Mouse (Mus musculus): ENCODE data around the gene Rasip1.
"Not testable (repeated sequence)": the region's sequence is repeated elsewhere in the genome, so short reads cannot be mapped to it uniquely, and the experiment has no call there.

The Rasip1 gene

DNA sequence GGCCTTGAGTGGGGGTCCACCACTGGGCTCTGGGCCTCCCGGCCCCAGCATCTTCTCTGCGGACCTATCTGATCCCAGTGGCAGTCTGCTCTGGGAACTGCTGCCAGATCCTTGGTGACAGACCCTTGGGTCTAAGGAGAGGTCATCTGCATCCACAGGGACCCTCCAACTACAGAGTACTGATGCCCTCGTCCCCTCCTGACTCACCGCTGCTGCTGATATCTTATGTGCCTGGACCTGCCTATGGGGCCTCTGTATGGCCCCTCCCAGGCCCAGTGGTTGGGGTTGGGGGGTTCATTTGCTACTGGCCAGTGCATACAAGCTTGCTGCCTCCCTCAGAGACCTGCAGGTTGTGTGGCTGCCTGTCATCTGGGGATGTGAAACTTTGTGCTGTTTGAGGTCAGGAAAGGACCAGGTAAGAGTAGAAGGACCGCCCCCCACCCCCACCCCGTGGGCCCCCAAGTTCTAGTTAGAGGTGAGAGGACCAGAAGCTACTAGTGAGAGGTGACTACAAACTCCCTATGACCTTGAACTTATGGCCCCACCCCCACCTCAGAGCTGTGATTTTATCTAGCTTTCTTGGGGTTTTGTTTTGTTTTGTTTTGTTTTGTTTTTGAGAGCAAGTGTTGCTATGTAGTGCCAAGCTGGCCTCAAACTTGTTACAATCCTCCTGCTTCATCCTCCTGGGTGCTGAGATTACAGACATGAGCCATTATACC, 17.7 kb downstream of the Rasip1 start:
- no peak for DNase-seq (ENCODE audit: low read depth)

DNA sequence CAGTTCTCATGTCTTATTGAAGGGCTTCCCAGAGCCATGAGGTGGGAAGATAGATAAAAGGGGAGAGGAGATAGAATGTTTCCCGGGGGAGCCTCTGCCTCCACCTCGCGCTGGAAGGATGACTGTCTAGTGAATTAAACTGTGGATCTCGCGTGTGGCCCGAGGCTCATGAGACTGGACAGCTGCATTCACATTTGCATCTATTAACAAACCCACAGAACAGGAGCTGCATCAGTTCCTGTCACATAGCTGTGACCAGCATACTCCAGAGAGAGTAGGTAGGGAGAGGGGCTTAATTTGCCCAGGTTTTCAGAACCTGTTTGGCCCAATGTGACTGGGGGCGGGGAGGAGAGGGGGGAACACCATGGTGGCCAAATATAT, 18.3 kb downstream of the Rasip1 start:
- DNase-seq (ENCODE audit: low read depth) = no peak

DNA sequence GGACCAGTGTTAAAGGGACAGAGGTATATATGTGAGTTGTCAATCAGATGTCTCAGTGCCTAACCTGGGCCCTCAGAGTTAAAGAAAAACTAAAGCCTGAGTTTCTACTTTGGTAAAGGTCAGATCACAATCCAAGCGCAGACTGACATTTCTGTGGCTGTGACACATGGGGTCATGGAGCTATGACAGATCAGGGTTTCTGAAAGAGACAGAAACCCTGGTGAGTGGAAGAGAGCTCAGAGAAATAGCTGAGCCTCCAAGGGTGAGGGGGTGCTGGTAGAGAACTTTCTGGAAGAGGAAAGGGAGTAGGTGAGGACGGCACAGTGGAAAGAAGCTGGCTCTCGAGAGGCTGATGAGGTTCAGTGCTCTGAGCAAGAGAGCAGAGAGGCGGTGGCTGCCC, 19.4 kb downstream of the Rasip1 start:
- DNase-seq (ENCODE audit: low read depth) = no peak

DNA sequence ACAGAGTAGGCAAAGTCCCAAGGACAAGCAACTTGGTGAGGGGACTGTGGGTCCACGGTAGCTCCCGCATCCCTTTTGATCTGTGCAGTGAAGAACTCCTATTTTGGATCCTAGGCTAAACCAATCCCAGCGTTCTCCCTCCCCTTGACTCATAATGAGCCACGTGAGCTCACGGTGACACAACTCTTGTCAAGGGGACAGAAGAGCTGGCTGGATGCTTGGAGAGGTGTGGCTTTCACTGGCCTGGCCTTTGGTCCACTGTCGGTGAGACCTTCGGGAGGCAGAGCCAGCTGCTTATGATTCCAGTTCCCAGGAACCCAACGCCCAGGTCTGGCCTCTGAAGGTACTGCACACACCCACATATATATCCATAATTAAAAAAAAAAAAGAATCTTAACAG, 22.1 kb downstream of the Rasip1 start:
- no peak for DNase-seq (ENCODE audit: low read depth)

DNA sequence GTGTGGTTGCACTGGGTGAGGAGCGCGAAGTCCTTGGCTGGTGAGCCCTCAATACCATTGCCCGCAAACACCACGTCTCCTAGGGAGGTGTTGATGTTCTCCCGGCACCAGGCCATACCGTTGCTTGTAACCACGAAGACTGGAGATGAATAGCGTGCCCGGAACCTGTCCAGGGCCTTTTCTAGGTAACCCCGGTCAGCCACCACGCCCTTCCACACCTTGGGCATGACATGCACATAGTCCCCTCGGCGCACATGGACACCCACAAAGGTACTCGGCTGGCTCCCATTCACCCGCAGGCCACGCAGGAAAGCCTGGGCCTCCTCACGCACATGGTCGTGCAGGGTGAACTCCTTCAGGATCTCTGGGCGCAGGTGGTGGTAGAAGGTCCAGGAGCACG, 23.2 kb downstream of the Rasip1 start:
- DNase-seq (ENCODE audit: low read depth) = not testable (repeated sequence)

DNA sequence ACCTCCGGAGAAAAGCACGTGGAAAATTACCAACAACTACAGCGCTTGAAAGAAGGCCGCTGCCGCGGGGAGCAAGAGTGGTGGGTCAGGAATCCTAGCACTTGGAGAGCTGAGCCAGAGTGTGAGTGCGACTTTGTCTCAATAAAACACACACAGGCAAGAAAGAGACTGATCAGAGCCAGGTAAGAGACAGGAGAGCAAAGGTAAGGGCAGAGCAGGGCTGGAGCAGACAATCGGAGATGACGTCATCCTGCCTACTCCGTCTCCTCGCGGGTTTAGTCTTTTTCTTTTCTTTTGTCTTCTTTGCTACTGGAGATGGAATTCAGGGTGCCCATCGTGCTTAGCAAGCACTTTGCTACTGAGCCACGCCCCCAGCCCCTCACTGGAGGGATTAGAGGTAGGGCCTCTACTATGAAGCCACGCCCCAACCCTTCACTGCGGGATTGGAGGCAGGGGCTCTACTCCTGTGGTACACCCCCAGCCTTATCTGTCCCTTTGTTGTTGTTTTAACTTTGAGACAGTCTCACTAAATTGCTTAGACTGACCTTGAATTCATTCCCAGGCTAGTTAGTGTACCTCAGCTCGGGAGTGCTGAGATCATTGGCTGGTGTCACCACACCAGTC, 27.2 kb downstream of the Rasip1 start:
- DNase-seq (ENCODE audit: low read depth) = peak; percentile 41

DNA sequence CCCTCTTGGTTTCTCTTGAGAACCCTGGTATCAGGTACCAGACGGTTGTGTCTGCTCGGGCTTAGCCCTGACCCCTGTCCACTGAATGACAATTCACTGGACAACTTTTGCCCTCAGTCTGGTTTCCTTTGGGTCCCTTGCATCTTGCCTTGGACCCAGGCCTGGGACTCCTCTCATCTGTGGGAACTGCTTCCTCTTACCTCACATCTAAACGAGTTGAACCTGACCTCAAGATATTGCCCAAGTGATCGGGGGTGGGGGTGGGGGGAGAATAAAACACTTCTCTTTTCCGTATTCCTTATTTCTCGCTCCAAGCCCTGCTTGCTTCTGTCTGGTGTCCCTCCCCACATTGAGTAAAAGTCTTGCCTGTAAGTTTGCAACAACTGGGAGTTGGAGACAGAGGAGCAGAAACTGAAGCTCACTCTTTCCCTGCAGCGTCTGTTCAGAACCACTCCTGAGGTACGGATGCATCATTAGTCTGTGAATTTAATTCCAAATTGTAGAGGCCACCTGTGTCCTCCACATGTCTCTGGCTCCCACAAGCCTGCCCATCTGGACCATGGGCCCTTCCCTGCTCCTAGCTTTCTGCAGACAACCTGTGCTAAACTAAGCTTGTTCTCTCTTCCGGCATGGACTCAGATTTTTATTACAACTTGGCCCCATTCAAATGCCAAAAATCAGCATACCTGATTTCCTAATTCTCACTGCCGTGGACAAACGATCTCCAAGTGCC, 33.6 kb downstream of the Rasip1 start:
- peak; percentile 72 for DNase-seq (ENCODE audit: low read depth)

DNA sequence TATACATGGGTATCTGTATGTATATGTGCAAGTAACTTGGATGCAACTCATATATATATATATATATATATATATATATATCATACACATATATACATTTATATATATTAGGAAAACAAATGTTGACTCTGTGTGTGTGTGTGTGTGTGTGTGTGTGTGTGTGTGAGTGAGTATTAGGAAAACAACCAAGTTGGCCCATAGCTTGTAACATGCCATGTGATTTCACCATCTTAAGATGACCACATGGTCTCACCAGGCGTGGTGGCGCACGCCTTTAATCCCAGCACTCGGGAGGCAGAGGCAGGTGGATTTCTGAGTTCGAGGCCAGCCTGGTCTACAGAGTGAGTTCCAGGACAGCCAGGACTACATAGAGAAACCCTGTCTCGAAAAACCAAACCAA, 34.4 kb downstream of the Rasip1 start:
- DNase-seq (ENCODE audit: low read depth) = not testable (repeated sequence)

DNA sequence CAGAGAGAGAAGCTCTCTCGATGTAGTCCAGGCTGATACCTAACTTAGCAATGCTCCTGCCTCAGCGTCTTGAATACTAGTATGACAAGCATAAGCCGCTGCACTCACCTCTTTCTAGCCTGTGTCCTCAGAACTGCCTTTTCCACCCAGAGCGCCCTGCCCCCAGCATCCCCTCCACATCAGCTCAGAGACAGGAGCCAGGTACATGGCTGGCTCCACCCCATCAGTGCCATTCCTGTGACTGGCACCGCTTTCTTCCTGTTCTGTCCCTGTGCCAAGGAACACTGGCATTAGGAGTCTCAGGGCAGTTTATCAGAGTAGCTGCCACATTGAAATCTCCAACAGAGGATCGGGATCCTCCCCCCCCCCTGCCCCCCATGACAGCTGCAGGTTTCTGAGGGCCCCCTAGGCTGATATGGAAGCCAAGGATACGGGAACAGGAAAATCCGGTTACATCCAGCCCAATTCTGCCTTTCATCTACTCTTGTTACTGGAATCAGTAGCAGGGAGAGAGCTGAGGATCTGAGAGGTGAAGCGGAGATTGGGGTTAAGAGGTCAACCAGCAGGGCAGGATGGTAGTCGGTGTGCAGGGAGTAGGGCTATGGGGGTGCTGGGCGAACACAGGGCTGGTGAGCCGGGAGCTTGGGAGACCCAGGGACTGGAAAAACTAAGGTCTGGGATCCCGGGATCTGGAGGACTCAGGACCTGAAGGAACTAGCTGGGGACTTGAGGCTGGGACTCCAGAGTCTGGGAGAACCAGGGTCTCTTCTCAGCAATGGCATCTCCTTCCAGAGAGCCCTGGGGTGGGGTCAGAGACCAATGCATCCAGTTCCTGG, 38.2 kb downstream of the Rasip1 start:
- no peak for DNase-seq (ENCODE audit: low read depth)

DNA sequence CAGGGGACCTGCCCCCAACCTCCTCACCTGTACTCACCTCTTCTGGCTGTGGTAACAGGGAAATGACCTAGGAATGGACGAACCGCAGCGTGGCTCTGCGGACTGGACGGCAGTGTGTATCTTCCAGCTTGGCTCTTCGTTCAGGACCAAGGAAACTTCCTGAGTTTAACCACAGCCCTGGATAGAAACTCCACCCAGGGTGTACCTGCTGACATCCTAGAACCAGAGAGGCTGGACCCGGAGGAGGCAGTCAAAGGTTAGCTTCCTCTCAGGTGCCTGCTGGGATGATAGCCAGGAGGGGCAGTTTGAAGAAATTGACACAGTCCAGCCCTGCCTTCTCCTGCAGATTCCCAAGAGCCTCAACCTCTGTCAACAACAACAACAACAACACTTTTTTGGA, 38.9 kb downstream of the Rasip1 start, which contains the start of gene Fut2:
Fut2 (minus strand) TSS at position 234 of the 400 bp plus-strand sequence.
- DNase-seq (ENCODE audit: low read depth) = no peak

DNA sequence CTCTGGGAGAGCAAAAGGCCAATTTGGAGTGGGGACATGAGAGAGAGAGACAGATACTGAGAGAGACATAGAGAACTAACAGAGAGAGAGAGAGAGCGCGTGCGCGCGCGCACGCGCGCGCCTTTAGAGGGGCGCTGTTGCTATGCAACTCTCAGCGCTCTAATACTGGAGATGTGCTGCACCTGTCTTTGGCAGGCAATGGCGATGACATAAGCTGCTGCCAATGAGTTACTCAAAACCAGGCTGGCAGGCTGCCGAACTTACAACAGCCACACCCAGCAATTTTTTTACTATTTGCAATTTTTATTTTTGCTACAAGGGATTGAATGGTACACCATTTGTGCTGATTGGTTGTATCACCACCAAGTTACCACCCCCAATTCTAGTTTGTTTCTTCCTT, 40.5 kb downstream of the Rasip1 start:
- DNase-seq (ENCODE audit: low read depth) = no peak

DNA sequence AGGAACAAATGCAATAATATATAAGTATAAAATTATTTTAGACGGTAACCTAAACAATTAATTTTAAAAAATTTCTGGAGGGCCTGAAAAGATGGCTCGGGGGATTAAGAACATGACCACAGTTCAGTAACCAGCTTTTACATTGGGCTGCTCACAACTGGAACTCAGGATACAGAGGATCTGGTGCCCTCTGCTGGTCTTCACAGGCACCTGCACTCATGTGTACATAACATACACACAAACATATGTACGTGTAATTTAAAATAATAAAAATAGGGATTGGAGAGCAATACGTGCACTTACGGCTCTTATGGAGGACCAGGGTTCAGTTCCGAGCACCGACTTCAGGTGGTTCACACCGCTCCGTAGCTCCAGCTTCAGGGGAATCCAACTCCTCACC, 41.6 kb downstream of the Rasip1 start:
- DNase-seq (ENCODE audit: low read depth) = peak; percentile 67

DNA sequence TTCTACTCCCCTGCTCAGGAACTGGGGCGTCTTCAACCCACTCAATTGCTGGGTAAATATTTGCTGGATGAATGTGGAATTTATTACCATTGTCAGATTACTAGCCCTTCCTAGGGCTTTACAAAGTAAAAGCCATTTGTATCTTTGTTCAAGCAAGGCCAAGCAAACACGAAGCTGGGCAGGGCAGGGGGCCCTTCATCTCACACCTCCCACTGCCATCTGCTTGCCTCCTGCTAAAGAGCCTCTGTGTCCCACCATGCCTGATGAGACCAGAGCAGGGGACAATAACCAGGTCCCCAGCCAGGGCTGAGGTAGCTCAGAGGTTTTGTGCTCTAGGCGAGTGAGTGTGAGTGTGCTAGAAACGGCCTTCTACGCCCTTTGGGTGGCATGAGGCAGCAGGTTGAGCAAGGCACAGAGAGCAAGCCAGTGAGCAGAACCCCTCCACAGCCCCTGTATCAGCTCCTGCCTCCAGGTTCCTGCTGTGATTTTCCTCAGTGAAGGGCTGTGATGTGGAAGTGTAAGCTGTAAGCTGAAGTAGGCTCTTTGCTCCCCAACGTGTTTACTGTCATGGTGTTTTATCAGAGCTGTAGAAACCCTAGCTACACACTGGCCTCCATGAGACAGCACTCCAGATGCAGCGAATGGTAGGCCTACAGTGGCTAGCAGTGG, 50.5 kb downstream of the Rasip1 start:
- no peak for DNase-seq (ENCODE audit: low read depth)

DNA sequence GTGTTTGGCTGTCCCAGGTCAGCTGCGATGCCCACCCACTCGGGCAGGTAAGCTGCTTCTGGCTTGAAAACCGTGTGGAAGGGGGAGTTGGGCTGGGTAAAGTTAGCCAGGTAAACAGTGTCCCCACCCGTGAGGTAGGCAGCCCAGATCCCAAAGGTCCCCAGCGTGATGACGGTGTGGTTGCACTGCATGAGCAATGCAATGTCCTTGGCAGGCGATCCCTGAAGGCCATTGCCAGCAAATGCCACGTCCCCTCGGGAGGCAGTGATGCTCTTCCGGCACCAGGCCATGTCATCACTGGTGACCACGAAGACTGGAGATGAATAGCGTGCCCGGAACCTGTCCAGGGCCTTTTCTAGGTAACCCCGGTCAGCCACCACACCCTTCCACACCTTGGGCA, 51.2 kb downstream of the Rasip1 start:
- DNase-seq (ENCODE audit: low read depth) = no peak

DNA sequence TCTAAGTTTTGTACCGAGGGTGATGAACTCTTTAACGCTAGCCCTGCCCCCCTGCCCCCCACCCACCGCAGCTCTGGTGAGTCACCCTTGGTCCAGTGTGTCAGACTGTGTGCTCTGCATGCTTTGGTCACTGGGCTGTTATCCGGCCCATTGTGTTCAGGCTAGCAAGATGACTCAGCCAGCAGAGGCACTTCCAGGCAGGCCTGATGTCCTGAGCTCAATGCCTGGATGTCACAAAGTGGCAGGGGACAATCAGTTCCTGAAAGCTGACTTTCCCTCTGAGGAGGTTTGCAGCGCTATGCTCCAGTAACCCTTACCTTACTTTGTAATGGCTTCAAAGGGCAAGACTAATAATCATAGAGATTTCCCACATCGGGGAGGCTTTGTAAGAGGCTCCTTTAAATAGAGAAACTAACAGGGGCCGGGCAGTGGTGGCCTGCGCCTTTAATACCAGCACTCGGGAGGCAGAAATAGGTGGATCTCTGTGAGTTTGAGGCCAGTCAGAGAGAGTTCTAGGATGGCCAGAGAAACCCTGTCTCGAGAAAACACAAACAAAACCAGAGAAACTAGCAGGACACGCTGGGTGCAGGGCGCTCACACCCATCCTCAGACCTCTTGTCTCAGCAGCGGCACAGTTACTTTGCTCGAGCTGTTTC, 52.8 kb downstream of the Rasip1 start:
- DNase-seq (ENCODE audit: low read depth) = peak; percentile 95

DNA sequence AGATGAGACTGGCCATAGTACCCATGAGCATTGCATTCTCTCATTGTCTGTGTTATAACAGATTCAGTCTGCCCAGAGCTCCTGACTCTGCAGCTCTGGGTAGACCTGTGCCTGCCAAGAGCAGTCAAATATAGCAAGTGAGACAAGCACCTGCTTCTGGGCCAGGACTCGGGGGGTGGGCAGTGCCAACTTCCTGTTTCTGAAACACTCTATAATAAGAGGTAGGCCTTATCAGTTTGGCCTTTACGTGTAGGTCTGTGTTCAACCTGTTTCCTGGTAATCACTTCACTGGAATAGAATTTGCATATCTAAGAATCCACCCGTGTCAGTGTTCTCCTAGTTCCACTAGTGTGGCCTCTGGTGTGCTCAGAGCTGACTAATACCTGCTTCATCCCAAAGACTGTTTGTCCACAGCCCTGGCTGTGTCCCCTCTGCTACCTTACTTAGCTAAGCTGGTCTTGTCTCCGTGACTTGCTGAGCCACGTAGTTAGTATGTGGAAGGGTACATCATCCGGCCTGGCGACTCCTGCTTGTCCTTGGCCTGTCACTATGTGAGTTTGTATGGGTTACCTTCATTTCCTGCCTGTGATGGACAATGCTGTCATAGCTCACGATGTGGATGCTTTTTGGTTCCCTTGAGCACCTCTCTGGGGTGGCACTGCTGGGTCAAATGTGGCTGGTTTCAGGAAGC, 53.9 kb downstream of the Rasip1 start:
- peak; percentile 60 for DNase-seq (ENCODE audit: low read depth)

DNA sequence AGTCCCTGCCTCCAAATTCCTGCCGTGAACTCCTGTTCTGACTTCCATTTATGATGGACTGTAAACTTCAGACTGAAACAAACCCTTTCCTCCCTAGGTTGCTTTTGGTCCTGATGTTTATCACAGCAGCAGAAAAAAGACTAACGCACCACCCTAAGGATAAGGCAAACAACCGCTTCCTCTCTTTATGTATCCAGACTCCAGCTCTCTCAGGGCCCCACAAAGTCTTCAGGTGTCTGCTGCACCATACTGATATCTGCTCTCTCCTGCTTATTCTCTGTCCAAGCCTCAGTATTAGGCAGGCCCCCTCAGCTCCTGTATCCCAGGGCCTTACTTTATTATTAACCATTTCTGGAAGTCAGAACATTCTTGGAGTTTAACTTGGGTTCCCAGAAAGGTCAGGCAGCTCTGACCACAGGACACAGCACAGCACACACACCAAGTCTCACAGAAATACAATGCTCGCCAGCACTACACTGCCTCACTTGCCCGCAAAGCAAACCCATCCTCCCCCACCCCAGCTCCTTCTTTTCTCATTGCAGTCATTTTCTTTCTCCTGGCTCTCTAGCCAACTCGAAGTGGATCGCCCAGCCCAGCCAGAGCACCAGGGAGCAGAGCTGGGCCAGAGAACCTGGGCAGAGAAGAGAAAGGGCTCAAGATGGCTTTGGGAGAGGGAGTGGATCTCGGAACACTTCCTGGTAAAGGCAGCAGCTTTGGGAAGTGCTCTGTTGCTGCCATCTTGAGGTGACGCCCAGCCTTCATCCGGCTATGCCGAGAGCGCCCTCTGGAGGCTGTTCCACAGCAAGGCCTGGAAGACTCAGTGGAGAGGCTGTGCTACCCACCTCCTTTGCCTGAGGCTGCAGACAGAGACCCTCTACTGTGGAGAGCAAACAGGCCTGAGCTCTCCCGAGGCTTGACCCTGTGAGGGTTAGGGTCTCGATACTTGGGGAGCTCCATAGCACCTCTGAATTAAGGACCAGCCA, 55.1 kb downstream of the Rasip1 start:
- peak; percentile 92 for DNase-seq (ENCODE audit: low read depth)

DNA sequence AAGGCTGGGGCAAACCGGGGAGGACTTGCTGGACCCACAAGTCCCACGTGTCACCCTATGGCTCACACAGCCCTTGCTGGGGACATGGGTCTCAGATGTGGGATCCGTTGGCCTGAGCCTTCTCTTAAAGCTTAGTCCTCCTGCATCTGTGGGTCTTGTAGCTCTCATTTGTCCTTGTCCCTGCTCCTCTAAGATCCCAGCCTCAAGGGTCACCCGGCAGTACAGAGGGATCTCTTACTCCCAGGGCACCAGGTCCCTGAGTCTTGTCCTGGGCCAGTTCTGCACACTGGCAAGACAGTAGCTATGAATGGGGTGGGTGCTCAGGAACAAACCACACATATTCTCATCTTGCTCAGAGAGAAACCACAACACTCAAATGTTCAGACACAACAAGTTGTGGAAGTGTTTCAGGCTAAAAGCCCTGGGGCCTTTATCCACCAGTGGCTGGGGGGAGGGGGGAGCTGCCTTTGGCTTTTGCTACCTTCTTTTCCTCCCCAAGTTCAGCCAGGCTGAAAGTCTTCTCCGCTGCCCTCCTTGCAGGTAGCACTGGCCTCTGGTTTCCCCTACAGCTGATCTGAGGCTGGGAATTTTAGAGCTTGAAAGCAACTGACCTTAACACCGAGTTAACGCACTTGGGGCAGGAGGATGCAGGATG, 56.2 kb downstream of the Rasip1 start, which contains the start of gene Ntn5:
Ntn5 (plus strand) TSS at position 627 of the 655 bp plus-strand sequence.
- no peak for DNase-seq (ENCODE audit: low read depth)

DNA sequence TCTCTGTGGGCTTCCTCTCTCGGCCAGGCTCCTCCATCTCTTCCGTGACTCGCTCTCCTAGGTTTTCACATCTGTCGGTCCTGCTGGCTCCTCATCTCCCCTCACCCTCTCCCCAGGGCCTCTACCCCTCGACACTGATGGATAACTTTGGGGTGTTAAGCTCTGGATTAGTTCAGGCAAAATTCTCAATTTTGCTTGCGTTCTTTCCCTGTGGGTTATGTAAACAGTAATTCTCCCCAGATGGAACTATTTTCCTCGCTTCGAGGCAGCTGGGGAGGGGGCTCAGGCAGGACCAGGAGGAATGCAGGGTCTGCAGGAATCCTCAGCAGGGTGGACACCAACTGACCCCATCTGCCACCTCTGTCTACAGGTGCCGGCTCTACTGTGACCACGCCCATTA, 58.5 kb downstream of the Rasip1 start:
- no peak for DNase-seq (ENCODE audit: low read depth)

Measured in 416B (cell line).